ENCODE assay signal across 8 mouse cellular contexts in genomic region chr5:29894606-29895595, GRCm38 (mm10).
DNase-seq lines count a peak whose midpoint lies in the region; ATAC-seq lines count a peak whose summit lies in the region.

No protein-coding gene starts in this region.

- ATAC-seq in heart, embryonic 12.5 days (ENCODE audit: insufficient number of reproducible peaks, low FRiP score) = no peak
- ATAC-seq in heart, embryonic 16.5 days (replicated peaks; ENCODE audit: extremely low read depth, insufficient read depth, low FRiP score) = peak; percentile 41; the same call in 1 of the 2 replicates

- WGBS in heart, embryonic 12.5 days = 56% methylated on average over 9 of the region's 9 CpGs
- WGBS in heart, embryonic 16.5 days = 50% methylated on average over 9 of the region's 9 CpGs

- DNase-seq in heart, adult 11 months = peak; percentile 96
- DNase-seq in kidney, postnatal 14 days = peak; percentile 50
- DNase-seq in retina, embryonic 14.5 days (ENCODE audit: low spot score) = peak; percentile 6
- DNase-seq in cerebellum, postnatal 10 days = no peak
- no peak for DNase-seq in layer of hippocampus, adult 8-10 months (ENCODE audit: low spot score in 2 of 2)
- no peak for DNase-seq in ovary, postnatal 14 days (ENCODE audit: low spot score)

- H3K27me3 ChIP-seq in heart, embryonic 12.5 days (replicated peaks) = 0 out of 2 replicates have a peak, but pooled peaks cover 2% of the 10 kb centered on the region
- no peaks in the 10 kb centered on the region for H3K27me3 ChIP-seq in heart, embryonic 16.5 days (ENCODE audit: control insufficient read depth, insufficient read depth, low read length)

- peaks cover 17% of the 10 kb centered on the region for H3K4me1 ChIP-seq in heart, embryonic 12.5 days (replicated peaks)
- peaks cover 15% of the 10 kb centered on the region for H3K4me1 ChIP-seq in heart, embryonic 16.5 days (ENCODE audit: control insufficient read depth, insufficient read depth, low read length)

- no peak overlapping the region for H3K4me2 ChIP-seq in heart, embryonic 12.5 days
- H3K4me2 ChIP-seq in heart, embryonic 16.5 days (ENCODE audit: low read depth, low read length) = 0 out of 2 replicates have a peak overlapping the region, but pooled peaks have one; percentile 15

- H3K27ac ChIP-seq in heart, embryonic 12.5 days (ENCODE audit: poor library complexity, severe bottlenecking) = no peak overlapping the region
- no peak overlapping the region; the same call in 1 of the 2 replicates for H3K27ac ChIP-seq in heart, embryonic 16.5 days (ENCODE audit: low read length)

- H3K9ac ChIP-seq in heart, embryonic 12.5 days = no peak overlapping the region
- H3K9ac ChIP-seq in heart, embryonic 16.5 days (ENCODE audit: low read length) = no peak overlapping the region

- H3K9me3 ChIP-seq in heart, embryonic 12.5 days (replicated peaks) = no peaks in the 10 kb centered on the region
- H3K9me3 ChIP-seq in heart, embryonic 16.5 days (replicated peaks; ENCODE audit: control insufficient read depth, low read length) = no peaks in the 10 kb centered on the region

- H3K36me3 ChIP-seq in heart, embryonic 12.5 days = no peaks in the 10 kb centered on the region
- H3K36me3 ChIP-seq in heart, embryonic 16.5 days (ENCODE audit: control insufficient read depth, insufficient read depth) = no peaks in the 10 kb centered on the region

- no peak overlapping the region for H3K4me3 ChIP-seq in heart, embryonic 12.5 days
- no peak overlapping the region for H3K4me3 ChIP-seq in heart, embryonic 16.5 days (ENCODE audit: low read length)

Comparison
In these comparisons a context has a peak if more than half of its experiments do, and no peak if none do; other contexts are left out.
1. DNase-seq: peak in heart, adult 11 months (single experiment), kidney, postnatal 14 days (single experiment) and retina, embryonic 14.5 days (single experiment); none in cerebellum, postnatal 10 days (0 of 2), layer of hippocampus, adult 8-10 months (0 of 2) and ovary, postnatal 14 days (single experiment).